Mouse (Mus musculus) heart, adult 18-20 months (tissue): Measurements from ENCODE around the gene Zscan2. TPM values are rescaled to one million over a fixed set of nuclear protein-coding genes. Genes with fewer than 3 reads are reported as not detected.

Source experiments
- DNase-seq, 2 experiments: peaks; one replicate each; pipeline ENCODE4 v3.0.0; 2021 to 2022; ENCODE audit warnings: mixed read lengths in 1 of 2
- total RNA-seq, 2 experiments: library from RNA; stranded (reverse); gene quantifications; 2 replicates each; pipeline ENCODE4 v1.2.3; 2021

Gene Zscan2
- total RNA-seq, 2 experiments from 2014 or later = 3.7 to 6.4 TPM

DNA sequence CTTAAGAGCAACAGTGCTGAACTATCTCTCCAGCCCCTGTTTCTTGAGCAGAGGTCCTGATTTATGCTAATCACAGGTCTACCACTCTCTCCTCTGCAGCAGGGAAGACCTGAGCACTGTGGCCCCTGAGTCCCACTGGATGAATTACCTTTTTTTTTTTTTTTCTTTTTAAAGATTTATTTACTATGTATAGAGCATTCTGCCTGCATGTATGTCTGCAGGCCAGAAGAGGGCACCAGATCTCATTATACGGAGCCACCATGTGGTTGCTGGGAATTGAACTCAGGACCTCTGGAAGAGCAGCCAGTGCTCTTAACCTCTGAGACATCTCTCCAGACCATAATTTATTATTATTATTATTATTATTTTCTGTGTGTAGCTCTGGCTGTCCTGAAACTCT lies 24.9 kb downstream of the Zscan2 start:
- DNase-seq = no peak

DNA sequence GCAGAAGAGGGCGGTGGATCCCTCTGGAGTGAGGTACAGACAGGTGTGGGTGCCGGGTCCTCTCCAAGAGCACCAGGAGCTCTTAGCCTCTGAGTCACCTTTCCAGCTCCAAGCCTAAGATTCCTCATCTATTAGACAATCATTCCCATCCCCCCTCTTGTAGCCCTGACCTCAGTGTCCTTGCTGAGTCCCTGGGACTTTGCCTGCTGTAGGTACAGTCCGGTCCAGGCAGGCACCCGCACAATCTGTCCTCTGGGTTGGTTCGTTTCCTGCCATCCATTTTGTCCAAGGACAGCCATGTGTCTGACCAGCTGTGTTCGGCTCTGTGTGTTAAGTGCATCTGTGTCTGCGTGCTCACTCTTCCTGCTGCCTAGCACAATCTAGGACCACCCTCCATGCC lies 27.9 kb downstream of the Zscan2 start:
- no peak for DNase-seq

DNA sequence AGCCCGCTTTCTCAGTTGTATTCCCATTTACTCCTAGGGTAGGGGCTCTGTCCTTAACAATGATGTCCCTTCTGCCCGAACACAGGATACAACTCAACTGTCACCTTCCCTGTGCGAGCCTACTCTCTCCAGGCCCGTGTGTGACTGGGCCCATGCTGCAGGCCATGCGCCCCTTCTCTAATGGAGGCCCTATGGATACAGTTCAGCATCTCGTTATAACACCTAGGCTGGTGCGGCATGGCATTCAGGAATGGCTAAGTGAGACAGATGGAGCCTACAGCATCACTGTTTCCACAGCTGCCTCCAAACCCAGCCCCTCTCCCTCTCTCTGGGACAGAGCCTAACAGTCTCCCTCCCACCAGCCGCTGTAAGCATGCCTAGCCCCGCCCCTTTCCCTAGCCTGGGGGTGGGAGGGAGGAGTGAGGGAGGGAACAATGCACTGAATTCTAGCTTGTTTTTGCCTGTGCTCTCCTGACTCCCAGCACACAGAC lies 28.3 kb downstream of the Zscan2 start:
- DNase-seq = peak; percentile 66 to 70

DNA sequence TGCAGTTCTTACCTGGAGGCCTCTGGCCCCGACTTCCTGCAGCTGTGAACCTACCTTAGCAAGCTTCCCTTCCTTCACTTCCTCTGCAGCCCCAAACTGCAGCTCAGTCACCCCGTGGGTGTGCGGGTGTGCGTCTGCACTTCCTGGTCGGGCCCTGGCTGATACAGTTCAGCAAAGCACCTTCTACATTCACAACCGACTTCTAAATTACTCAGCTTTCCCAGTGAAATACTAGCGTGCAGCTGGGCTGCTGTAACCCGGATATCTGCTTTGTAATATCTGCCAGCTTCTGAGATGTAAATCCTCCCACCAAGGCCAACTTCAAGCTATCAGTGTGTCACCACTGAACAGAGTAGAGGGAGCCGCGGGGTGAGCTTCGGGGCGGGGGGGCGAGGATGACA lies 29.1 kb downstream of the Zscan2 start:
- no peak for DNase-seq

DNA sequence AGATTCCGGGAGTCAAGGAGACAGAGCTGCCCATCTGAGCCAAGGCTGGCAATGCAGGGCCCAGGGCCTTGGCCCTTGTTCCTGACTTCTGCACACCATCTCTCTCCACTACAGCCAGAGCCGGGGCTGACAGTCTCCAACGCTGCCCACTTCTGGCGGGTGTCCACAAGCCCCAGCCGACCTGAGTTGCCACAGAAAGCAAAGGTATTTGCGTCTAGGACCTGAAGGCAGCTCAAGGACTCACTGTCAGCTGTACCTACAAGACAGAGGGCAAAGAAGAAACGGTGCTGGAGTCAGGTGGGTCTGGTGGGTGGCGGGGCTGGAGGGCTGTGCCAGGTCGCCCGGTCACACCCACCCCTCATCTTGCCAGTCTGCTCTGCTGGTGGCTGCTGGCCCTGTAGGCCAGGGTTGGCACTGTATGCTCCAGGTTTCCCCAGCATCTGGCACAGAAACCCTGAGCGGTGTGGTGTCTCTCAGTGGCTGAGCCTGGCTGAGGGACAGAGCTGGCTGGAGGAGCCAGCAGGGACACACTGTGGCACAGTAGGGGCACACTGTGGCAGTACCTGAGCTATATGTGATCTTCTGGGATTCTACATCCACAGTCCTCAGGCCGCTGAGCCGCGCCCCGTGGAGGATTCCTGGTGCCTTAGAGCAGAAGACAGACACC lies 32.5 kb downstream of the Zscan2 start:
- no peak for DNase-seq

DNA sequence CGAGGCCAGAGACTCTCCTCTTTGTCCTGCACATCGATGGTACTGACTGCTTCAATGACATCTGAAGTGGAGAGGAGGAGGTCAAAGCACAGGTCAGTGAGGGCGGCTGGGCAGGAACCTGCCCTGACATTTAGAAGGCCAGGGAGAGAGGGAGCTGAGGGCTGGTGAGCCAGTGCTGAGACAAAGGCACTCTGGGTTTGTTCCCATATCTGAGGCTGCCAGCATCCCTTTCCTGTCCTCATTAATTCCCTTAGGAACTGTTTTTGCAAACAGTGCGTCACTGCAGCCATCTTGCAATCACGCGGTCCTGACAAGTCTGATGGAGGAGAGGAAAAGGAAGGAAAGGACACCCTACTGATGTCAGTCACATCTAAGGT lies 33.0 kb downstream of the Zscan2 start:
- peak in 1 of 2 experiments; percentile 38 for DNase-seq

DNA sequence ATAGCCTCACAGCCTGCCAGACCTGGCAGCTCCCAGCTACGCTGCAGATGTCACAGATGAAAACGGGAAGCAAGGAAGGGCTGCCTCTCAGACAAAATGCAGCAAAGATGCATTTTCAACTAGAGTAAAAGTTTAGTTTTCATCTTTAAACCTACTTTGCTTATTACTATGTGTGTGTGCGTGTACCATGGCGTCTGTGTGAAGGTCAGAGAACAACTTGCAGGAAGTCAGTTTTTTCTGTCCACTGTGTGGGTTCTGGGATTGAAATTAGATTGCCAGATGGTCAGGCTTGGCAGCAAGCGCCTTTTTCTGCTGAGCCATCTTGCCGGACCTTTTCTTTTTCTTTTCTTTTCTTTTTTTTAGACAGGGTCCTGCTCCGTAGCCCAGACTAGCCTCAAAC lies 33.5 kb downstream of the Zscan2 start:
- DNase-seq = no peak

DNA sequence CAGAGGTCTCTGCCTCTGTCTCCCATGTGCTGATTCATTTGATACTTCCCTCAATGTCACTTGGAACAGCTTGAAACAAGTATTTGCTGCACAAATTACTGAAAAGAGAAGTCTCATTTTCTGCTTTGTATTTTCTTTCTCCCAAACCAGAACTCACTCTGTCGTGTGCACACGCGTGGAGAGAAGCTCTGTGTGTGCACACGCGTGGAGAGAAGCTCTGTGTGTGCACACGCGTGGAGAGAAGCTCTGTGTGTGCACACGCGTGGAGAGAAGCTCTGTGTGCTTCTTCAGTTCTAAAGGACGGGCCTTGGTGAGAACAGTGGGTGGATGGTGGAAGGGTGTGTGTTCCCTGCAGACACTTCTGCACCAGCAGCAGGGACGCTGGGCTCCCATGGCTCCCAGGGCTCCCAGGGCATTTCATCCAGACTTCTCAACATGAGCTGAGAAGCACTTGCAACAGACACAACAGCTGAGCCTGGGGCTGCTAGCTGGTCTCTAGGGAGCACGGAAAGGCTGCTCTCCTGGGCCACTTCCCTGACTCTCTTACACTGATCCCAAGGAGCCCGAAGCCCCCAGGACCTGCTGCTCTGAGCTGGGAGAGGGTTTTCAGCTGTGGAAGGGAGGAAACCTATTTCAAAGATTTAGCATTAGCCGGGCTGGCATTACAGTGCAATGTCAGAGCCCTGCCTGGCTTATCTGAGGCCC lies 34.2 kb downstream of the Zscan2 start:
- DNase-seq = no peak

DNA sequence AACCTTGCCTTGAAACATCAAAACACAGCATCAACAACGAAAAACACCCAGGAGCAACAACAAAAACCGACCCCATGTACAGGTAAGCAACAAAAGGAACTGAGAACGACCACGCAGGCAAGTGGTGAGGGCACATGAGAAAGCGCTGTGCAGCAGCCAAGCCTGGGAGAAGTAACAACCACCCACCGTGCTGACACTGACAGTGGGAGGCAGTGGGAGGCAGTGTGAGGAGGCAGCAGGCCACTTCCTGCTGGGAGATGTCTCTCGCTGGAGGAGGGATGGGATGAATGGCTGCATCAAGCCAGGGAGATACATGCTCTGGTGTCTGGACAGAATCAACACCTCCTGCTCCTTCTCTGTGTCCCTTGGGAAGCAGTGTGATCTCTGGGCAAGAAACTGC lies 36.4 kb downstream of the Zscan2 start:
- no peak for DNase-seq

DNA sequence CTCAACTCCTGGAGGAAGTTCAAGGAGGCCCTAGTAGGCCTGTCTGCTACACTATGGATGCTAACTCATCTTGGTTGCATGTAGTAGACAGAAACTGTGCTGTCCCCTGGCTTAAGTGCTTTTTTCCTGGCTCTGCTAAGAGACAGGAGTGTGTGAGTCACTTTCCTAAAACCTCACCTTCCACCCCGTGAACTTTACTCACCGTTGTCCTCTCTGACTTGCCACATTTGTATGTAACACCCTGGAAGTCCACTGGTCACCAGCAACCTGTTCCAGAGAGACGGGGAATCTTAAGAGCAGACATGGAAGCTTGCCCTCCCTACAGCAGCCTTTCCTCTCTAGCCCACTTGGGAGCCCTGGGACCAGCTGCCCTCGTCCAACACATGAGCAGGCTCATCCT lies 37.0 kb downstream of the Zscan2 start:
- DNase-seq = no peak

DNA sequence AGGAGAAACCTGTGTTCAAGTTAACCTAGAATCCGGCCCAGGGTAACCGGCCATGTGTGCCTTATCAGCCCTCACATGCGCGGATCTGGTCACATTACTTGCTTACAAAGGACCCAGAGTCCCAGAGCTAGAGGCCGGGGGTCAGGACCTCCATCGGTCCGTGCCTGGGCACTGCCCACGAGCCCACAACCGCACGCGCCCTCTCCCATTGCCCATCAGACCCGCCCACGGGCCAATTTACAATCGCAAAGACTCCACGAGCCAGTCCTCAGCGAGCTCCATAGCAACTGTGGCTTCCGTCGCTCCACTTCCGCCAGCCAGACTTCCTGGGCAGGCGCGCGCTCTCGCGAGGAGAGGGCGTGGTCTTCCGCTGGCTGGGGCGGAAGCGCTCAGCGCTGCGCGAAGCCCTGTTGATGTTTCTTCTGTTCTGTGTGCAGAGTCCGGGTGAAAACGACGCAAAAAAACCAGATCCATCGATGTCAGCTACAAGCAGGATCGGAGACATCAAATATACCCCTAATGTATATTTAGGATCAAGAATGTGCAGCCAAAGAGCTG lies 40.3 kb downstream of the Zscan2 start, which contains the start of gene Wdr73:
Wdr73 (minus strand) TSS at position 326 of the 558 bp plus-strand sequence.
- DNase-seq = peak; percentile 92 to 94

DNA sequence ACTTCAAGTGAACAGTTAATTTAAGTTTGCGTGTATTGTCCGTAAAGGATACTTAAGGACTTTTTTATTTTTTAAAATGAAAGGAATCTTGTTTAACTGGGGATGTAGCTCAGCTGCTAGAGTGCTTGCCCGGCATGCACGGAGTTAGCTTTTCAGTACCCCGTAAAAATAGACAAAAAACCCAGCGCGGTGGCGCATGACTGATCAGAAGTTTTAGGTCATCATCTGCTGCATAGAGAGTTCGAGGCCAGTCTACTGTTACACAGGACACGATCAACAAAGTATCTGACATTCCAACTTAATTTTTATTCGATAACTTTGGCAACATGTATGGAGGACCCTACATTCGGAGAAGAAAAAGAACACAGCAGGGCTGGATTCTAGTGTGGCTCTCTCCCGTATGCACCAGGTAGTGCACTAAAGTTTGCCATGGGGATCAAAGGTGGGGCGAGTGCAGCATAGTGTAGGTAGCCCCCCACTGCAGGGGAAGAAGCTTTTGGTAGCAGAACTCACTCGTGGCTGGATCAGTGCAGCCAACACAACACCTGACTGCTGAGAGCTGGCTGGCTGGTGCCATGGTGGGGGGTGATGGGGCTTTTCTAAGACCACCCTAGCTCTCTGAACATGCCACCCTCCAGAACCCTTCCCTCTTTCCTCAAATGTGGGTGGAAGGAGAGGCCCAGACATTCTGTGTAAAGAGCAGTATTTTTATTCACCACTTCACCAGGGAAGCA lies 41.0 kb downstream of the Zscan2 start:
- peak in 1 of 2 experiments; percentile 37 for DNase-seq

DNA sequence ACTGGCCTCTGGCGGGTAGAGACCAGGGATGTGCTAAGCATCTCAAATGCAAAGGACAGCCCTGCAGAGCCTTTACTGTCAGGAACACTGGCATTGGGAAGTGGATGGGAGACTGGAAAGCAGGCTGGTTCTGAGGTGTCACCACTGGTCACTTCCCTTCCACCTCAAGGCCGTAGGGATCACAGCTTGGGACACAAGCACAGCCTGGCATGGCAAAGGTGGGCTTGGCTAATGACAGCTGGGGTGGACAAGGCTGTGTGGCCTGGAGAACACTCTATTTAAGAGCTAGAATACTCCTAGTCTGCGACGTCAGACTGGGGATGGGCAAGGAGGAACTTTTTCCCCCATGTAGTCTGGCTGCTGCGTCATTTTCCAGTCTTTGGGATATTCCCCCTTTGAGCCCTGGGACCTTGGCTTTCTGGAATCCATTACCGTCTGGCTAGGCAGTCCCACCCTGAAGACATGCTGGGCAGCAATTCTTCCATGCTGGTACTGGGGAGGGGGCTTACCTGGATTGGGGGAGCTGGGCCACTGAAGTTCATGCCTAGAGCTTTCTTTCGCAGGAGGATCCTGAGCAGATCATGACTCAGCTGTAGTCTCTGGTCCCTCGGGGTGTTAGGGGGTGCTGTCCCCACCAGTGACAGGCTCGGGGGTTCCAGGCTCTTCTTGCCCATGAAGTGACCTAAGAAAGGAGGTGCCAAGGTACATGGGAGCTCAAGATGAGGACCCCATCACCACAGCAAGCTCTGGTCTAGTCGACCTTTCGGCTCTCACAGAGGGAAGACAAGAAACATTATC lies 43.1 kb downstream of the Zscan2 start:
- DNase-seq = no peak

DNA sequence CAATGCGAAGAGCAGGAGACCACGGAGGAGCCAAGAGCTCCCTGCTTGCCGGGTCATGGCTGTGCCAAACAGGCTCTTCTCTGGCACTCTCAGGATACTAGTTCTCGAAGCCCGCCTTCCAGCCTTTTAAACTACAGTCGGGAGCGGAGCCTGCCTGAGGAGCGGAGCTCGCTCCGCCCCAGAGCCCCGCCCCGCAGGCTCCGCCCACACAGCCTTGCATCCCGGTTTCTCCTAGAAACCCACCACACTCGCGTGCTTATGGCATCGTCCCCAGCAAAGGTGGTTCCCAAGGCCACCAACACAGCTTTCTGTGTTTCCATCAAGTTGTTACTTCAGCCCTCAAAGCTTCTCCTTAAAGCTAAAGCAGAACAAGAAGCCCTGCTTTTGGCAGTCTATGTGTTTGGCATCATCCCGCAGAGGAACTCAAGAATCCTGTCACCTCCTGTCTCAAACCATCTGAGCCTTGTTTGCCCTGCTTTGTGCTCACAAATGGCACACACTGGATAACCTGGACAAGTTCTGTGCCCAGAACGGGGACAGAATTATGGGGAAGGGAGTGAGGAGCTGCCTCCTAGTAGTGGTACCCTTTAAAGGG lies 44.3 kb downstream of the Zscan2 start, which contains the start of gene Nmb:
Nmb (minus strand) TSS at position 156 of the 595 bp plus-strand sequence.
- peak; percentile 82 to 88 for DNase-seq

DNA sequence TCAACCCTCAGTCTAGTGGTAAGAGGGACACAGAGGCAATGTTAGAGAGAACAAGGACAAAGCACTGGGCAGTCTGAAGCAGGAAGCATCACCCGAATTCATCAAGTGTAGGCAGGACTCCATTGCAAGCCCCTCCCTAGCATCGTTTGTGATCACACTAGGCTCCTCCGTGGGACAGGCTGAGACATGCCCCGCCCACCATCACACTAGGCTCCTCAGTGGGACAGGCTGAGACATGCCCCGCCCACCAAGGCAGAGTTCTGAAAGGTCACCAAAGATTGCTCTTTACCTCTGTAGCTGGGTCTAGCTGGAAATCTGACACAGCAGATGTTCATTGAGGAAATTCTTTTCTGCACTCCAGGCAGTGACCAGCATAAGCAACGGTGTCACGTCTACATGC lies 50.3 kb downstream of the Zscan2 start:
- no peak for DNase-seq

DNA sequence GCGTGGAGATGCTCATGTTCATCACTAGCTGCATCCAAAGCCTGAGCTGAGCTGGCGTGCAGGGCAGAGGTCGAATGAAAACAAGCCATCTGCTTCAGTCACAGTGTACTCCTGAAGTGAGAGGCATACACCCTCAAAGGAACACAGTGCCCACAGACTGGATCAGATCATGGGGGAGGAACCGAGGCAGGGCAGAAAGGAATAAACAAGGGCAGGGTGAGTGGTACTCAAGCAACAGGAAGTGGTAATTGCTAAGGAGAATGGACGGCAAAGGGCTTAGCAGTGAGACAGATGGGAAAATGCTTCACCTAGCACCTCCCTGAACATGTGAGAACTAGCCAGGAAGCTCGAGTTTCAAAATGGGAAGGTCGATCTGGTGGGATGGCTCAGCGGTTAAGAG lies 51.8 kb downstream of the Zscan2 start:
- DNase-seq = no peak

DNA sequence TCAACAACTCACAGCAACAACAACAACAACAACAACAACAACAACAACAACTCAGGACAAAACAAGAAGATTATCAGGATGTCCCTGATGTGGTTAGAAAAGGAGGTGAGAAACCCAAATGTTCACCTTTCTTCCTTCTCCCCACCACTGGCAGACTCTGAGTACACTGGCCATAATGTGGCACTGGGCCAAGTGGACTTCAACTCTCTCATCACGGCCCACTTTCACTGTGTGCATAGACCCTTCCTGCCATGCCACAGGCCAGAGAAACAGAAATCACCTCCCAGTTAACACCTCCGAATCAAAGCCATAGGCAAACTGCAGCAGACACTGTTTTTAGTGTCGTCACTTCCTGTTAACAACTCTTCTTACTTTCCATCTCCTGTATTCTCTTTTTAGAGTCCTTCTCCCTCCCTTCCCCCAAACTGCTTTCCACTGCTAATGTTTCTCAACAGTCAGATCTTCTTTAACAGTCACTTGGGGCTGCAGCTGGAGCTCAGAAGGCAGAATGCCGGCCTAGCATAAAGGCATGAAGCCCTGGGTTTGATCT lies 57.3 kb downstream of the Zscan2 start:
- DNase-seq = no peak

DNA sequence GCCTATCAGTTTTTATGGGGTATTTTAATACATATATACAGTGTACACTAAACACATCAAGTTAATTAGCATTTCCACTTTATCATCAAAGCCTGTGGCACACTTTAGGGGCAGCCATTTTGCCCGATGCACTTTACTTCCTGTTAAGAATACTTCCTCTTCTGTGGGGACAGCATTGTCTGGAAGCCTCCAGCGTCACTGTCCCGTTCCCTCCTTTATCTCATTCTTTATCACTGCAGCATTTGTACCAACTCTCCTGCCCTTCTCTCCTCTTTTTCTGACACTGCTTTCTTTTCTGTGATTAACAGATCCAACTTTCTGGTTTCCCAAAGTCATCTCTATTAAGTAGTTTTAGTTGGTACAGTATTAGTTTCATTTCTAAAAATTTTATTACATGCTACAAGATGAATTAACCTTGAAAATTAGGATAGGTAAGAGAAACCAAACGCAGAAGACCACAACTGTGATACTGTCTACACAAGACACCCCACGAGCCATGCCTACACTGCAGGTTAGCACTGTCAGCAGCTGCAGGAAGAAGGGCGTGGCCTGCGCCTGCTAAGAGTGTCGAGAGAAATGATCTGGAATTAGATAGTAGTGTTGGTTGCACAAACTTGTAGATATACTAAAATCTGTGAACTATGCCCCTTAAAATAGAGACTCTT lies 58.4 kb downstream of the Zscan2 start:
- no peak for DNase-seq

DNA sequence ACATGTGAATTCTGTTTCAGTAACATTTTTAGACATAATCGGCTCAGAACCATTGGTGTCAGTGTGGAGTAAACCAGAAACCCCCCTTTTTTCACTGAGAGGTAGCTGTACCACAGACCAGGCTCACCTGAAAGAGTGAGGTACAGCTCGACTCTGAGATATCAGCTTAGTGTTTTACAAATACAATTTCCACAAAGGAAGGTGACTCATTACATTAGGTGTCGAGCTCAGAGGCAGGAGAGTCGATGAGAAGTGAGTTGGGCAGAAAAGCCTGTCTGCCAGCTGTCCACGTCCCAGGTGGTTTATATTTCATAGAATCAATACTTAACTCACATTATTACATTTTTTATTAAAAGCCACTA lies 58.9 kb downstream of the Zscan2 start:
- no peak for DNase-seq

DNA sequence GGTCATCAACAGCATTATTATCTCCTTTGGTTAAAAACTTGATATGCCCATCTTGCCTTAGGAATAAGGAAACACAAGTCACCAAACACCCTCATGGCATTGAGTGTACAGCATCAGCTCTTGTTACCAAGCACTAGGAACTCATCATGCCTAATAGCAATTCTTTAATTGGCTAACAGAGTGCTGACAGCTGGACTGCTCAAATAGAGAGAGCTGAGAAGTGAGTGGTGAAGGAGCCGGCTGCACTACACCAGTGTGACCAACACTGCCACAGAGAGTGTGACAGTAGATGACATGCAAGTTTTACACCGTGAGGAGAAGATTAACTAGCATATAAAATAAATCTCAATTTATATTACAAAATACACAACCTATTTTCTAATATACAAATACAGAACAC lies 62.4 kb downstream of the Zscan2 start:
- DNase-seq = no peak
